Mouse (Mus musculus): ENCODE data around the gene Npat. TPM values are rescaled to one million over a fixed set of nuclear protein-coding genes. Genes with fewer than 3 reads are reported as not detected.

The Npat gene
- total RNA-seq (2014; fragmentation: Nextera tagmentation), result 68.5 and 70.7 TPM in 2 replicates
- 40.4 and 44.6 TPM in 2 replicates for total RNA-seq (2017)
- polyA plus RNA-seq (2012), result 1.1 and 1.7 TPM in 2 replicates

- peak; percentile 92 for ATAC-seq (ENCODE audit: extremely low read depth, insufficient number of reproducible peaks, low FRiP score, poor library complexity, severe bottlenecking)
- Histone ChIP-seq H3K27me3 (ENCODE audit: insufficient read depth, low read length) (no peaks in the 10 kb centered on the region), H3K4me3 (ENCODE audit: low read depth, low read length) (peak within 1 kb of the TSS; percentile 89), H3K4me1 (ENCODE audit: insufficient read depth, low read depth, low read length) (peaks cover 30% of the 10 kb centered on the region), H3K36me3 (replicated peaks) (peaks cover 22% of the 10 kb centered on the region), H3K9me3 (replicated peaks) (no peaks in the 10 kb centered on the region)
- TF ChIP-seq GATA2 (IDR thresholded peaks at IDR 0.05; ENCODE audit: borderline replicate concordance, low read depth, low read length), result no peak
- TF ChIP-seq GATA1 (IDR thresholded peaks at IDR 0.05; ENCODE audit: borderline replicate concordance, low read length), result no peak
- TF ChIP-seq CTCF (IDR thresholded peaks at IDR 0.05; ENCODE audit: low read depth, low read length), result no peak
- no peak for TF ChIP-seq POLR2AphosphoS5 (IDR thresholded peaks at IDR 0.05; ENCODE audit: insufficient replicate concordance, low read depth, low read length)
- no peak for TF ChIP-seq TAL1 (conservative IDR thresholded peaks at IDR 0.05; ENCODE audit: low read depth, low read length)
- peak; percentile 96 for DNase-seq (ENCODE audit: low spot score)
Measured at GRCm38 (mm10) chr9:53536558-53537320, at the start of gene Npat, which contains the start of gene Atm. Gene Npat (plus strand): TSS chr9:53537047. Gene Atm (minus strand): TSS chr9:53536740.

GRCm38 (mm10) chr9:53508053-53508452, 28.8 kb upstream of the Npat start:
- Histone ChIP-seq H3K9me3 (replicated peaks) (no peaks in the 10 kb centered on the region), H3K36me3 (replicated peaks) (peaks cover 61% of the 10 kb centered on the region), H3K4me3 (ENCODE audit: low read depth, low read length) (peak overlapping the region; percentile 64), H3K27me3 (ENCODE audit: insufficient read depth, low read length) (no peaks in the 10 kb centered on the region), H3K4me1 (ENCODE audit: insufficient read depth, low read depth, low read length) (peaks cover 2% of the 10 kb centered on the region; the same call in 1 of the 2 replicates)
- peak; percentile 28; the same call in 1 of the 2 replicates for ATAC-seq (ENCODE audit: extremely low read depth, insufficient number of reproducible peaks, low FRiP score, poor library complexity, severe bottlenecking)
- TF ChIP-seq POLR2AphosphoS5 (IDR thresholded peaks at IDR 0.05; ENCODE audit: insufficient replicate concordance, low read depth, low read length) (no peak), GATA2 (IDR thresholded peaks at IDR 0.05; ENCODE audit: borderline replicate concordance, low read depth, low read length) (no peak)
- peak; percentile 15 for DNase-seq (ENCODE audit: low spot score)

- peaks cover 58% of the 10 kb centered on the region for H3K36me3 ChIP-seq (replicated peaks)
- H3K4me1 ChIP-seq (ENCODE audit: insufficient read depth, low read depth, low read length), result no peaks in the 10 kb centered on the region
- DNase-seq (ENCODE audit: low spot score), result no peak
- no peaks in the 10 kb centered on the region for H3K27me3 ChIP-seq (ENCODE audit: insufficient read depth, low read length)
- H3K4me3 ChIP-seq (ENCODE audit: low read depth, low read length), result no peak overlapping the region
- TF ChIP-seq GATA2 (IDR thresholded peaks at IDR 0.05; ENCODE audit: borderline replicate concordance, low read depth, low read length), result no peak
- TF ChIP-seq POLR2AphosphoS5 (IDR thresholded peaks at IDR 0.05; ENCODE audit: insufficient replicate concordance, low read depth, low read length), result no peak
- TF ChIP-seq CTCF (IDR thresholded peaks at IDR 0.05; ENCODE audit: low read depth, low read length), result no peak
- TF ChIP-seq TAL1 (conservative IDR thresholded peaks at IDR 0.05; ENCODE audit: low read depth, low read length), result no peak
- TF ChIP-seq GATA1 (IDR thresholded peaks at IDR 0.05; ENCODE audit: borderline replicate concordance, low read length), result no peak
- no peak for ATAC-seq (ENCODE audit: extremely low read depth, insufficient number of reproducible peaks, low FRiP score, poor library complexity, severe bottlenecking)
- H3K9me3 ChIP-seq (replicated peaks), result no peaks in the 10 kb centered on the region
Measured at GRCm38 (mm10) chr9:53514091-53514490, 22.8 kb upstream of the Npat start.

- DNase-seq (ENCODE audit: low spot score) (no peak), ATAC-seq (ENCODE audit: extremely low read depth, insufficient number of reproducible peaks, low FRiP score, poor library complexity, severe bottlenecking) (no peak)
- TF ChIP-seq GATA2 (IDR thresholded peaks at IDR 0.05; ENCODE audit: borderline replicate concordance, low read depth, low read length) (no peak), TAL1 (conservative IDR thresholded peaks at IDR 0.05; ENCODE audit: low read depth, low read length) (no peak), GATA1 (IDR thresholded peaks at IDR 0.05; ENCODE audit: borderline replicate concordance, low read length) (no peak), CTCF (IDR thresholded peaks at IDR 0.05; ENCODE audit: low read depth, low read length) (no peak), POLR2AphosphoS5 (IDR thresholded peaks at IDR 0.05; ENCODE audit: insufficient replicate concordance, low read depth, low read length) (no peak)
- peaks cover 48% of the 10 kb centered on the region for H3K36me3 ChIP-seq (replicated peaks)
- no peaks in the 10 kb centered on the region for H3K9me3 ChIP-seq (replicated peaks)
- no peaks in the 10 kb centered on the region for H3K4me1 ChIP-seq (ENCODE audit: insufficient read depth, low read depth, low read length)
- no peak overlapping the region for H3K4me3 ChIP-seq (ENCODE audit: low read depth, low read length)
- H3K27me3 ChIP-seq (ENCODE audit: insufficient read depth, low read length), result no peaks in the 10 kb centered on the region
Measured at GRCm38 (mm10) chr9:53517373-53518009, 19.4 kb upstream of the Npat start.

- H3K36me3 ChIP-seq (replicated peaks), result peaks cover 29% of the 10 kb centered on the region
- DNase-seq (ENCODE audit: low spot score), result peak; percentile 8
- no peaks in the 10 kb centered on the region for H3K9me3 ChIP-seq (replicated peaks)
- H3K4me1 ChIP-seq (ENCODE audit: insufficient read depth, low read depth, low read length), result peaks cover 27% of the 10 kb centered on the region
- H3K27me3 ChIP-seq (ENCODE audit: insufficient read depth, low read length), result no peaks in the 10 kb centered on the region
- H3K4me3 ChIP-seq (ENCODE audit: low read depth, low read length), result peak overlapping the region; percentile 89
- no peak for ATAC-seq (ENCODE audit: extremely low read depth, insufficient number of reproducible peaks, low FRiP score, poor library complexity, severe bottlenecking)
- TF ChIP-seq POLR2AphosphoS5 (IDR thresholded peaks at IDR 0.05; ENCODE audit: insufficient replicate concordance, low read depth, low read length) (no peak), GATA1 (IDR thresholded peaks at IDR 0.05; ENCODE audit: borderline replicate concordance, low read length) (no peak), TAL1 (conservative IDR thresholded peaks at IDR 0.05; ENCODE audit: low read depth, low read length) (no peak), CTCF (IDR thresholded peaks at IDR 0.05; ENCODE audit: low read depth, low read length) (no peak), GATA2 (IDR thresholded peaks at IDR 0.05; ENCODE audit: borderline replicate concordance, low read depth, low read length) (no peak)
Measured at GRCm38 (mm10) chr9:53535416-53536320, 1.2 kb upstream of the Npat start.

Measured in G1E (cell line).